Mouse (Mus musculus) kidney, adult 2 months (tissue): ENCODE results near the gene Ttc41. TPM values are rescaled to one million over a fixed set of nuclear protein-coding genes. Genes with fewer than 3 reads are reported as not detected.
"Not testable (repeated sequence)": the region's sequence is repeated elsewhere in the genome, so short reads cannot be mapped to it uniquely, and the experiment has no call there.

Experiments used
- DNase-seq: peaks from one replicate; pipeline ENCODE4 v3.0.0; 2021
- H3K27ac ChIP-seq: fragments of 200-500 bp; 2 replicates; pipeline ENCODE4 v1.5.1; 2012; ENCODE audit warnings: low read depth, low read length, control low read depth, inconsistent platforms; ENCODE audit not compliant: insufficient read depth
- H3K27me3 ChIP-seq: fragments of 200-500 bp; replicated peaks from 2 replicates; pipeline ENCODE4 v1.6.1; 2012; ENCODE audit warnings: mild to moderate bottlenecking, moderate library complexity, low read length, inconsistent platforms; ENCODE audit not compliant: control insufficient read depth, insufficient read depth
- H3K36me3 ChIP-seq: fragments of 200-500 bp; 2 replicates; pipeline ENCODE4 v1.6.1; 2012; ENCODE audit warnings: mild to moderate bottlenecking, moderate library complexity, low read length, inconsistent platforms; ENCODE audit not compliant: control insufficient read depth, insufficient read depth
- H3K4me1 ChIP-seq: fragments of 200-500 bp; 2 replicates; pipeline ENCODE4 v1.6.1; 2011; ENCODE audit warnings: low read length; ENCODE audit not compliant: control insufficient read depth, insufficient read depth
- H3K4me3 ChIP-seq: fragments of 200-500 bp; 2 replicates; pipeline ENCODE4 v1.5.1; 2011; ENCODE audit warnings: mild to moderate bottlenecking, low read depth, low read length, control low read depth; ENCODE audit not compliant: insufficient read depth
- CTCF ChIP-seq: fragments of 200-500 bp; conservative IDR thresholded peaks from 2 replicates; pipeline ENCODE4 v1.5.1; 2011; ENCODE audit warnings: low read depth, mild to moderate bottlenecking, control low read depth, low read length, moderate library complexity, mixed read lengths; ENCODE audit not compliant: insufficient read depth, insufficient read length
- POLR2A ChIP-seq: fragments of 200-500 bp; IDR thresholded peaks from one replicate; pipeline ENCODE4 v1.6.1; 2011; ENCODE audit warnings: low read depth, low read length, control low read depth
- WGBS: fragments of 180-500 bp; shearing (Covaris S2); methylation state at CpG from one replicate; pipeline ENCODE4 v1.1.7; 2018; 5-methylcytosine and 5-hydroxymethylcytosine counted together
- polyA plus RNA-seq: library from polyadenylated mRNA; depleted of rRNA; stranded (reverse); fragments of >200 nt; gene quantifications from 2 replicates; pipeline ENCODE4 v1.2.3, GENCODE M21; 2012; rRNA removed

Ttc41 gene
- 1.7 and 1.8 TPM in 2 replicates for polyA plus RNA-seq

DNA sequence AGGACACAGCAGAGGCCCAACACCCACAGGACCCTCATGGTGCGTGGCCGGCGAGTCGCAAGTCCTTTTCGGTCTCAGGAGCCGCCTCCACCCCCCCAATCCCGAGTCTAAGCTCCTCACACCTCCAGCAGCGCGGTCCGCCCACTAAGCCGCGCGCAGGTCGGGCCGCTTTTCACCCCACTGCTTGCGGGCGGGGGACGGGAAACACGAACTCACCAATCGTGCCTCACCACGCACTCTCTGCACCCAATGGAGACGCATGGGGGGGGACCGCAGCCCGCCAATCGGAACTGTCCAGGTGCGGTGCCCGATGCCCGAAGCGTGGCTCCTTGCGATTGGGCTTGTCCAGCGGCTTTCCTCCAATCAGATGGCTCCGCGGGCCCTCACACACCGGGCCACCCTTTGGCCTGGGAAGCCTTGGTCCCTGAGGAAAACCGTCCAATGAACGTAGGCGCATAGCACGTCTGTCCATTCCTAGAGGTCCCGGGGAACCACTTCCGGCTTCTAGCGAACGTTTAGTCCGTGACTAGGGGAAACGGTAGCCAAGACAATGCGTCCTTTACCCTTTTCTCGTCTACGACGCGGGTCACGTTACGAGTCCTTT is at the start of gene Ttc41, which contains the start of gene Hsp90b1:
Gene Ttc41, plus strand, starts transcription at position 494 of the 604 bp plus-strand sequence.
Gene Hsp90b1, minus strand, starts transcription at position 192 of the 604 bp plus-strand sequence.
- H3K4me1 ChIP-seq, result peaks cover 14% of the 10 kb centered on the region; the same call in 1 of the 2 replicates
- peak within 1 kb of the TSS; percentile 84 for H3K4me3 ChIP-seq
- H3K36me3 ChIP-seq, result peaks cover 12% of the 10 kb centered on the region; the same call in 1 of the 2 replicates
- DNase-seq, result peak; percentile 100
- TF ChIP-seq POLR2A (peak; percentile 93), CTCF (no peak)
- no peaks in the 10 kb centered on the region for H3K27me3 ChIP-seq
- H3K27ac ChIP-seq, result peak within 1 kb of the TSS; percentile 89
- WGBS, result under 1% methylated on average over 51 of the region's 51 CpGs

DNA sequence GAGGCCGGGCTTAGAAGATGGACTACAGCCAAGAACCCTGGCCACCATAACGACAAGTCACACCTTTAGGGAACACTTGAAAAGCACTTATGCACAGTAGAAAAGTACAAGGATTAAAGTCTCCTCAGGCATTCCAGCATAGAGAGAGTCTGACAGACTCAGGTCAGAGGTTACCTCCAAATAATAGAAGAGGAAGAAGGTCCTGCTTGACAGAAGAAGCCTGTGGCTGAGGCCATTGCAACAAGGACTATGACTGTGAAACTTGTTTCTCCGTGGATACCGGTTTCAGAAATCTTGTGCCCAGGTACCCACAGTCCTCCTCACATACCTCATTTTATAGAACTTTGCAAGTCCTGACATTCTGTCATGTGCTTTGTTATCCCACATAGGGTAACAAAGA is 35.1 kb upstream of the Ttc41 start:
- not testable (repeated sequence) for H3K4me3 ChIP-seq, H3K36me3 ChIP-seq, H3K27me3 ChIP-seq, H3K27ac ChIP-seq, H3K4me1 ChIP-seq, DNase-seq
- 78% methylated on average over 4 of the region's 4 CpGs for WGBS

GRCm38 (mm10) chr10:86684797-86685178 is 20.8 kb upstream of the Ttc41 start:
- not testable (repeated sequence) for H3K4me1 ChIP-seq, H3K27ac ChIP-seq, H3K27me3 ChIP-seq, DNase-seq, H3K4me3 ChIP-seq, H3K36me3 ChIP-seq
- WGBS, result 25% methylated on average over 2 of the region's 2 CpGs

DNA sequence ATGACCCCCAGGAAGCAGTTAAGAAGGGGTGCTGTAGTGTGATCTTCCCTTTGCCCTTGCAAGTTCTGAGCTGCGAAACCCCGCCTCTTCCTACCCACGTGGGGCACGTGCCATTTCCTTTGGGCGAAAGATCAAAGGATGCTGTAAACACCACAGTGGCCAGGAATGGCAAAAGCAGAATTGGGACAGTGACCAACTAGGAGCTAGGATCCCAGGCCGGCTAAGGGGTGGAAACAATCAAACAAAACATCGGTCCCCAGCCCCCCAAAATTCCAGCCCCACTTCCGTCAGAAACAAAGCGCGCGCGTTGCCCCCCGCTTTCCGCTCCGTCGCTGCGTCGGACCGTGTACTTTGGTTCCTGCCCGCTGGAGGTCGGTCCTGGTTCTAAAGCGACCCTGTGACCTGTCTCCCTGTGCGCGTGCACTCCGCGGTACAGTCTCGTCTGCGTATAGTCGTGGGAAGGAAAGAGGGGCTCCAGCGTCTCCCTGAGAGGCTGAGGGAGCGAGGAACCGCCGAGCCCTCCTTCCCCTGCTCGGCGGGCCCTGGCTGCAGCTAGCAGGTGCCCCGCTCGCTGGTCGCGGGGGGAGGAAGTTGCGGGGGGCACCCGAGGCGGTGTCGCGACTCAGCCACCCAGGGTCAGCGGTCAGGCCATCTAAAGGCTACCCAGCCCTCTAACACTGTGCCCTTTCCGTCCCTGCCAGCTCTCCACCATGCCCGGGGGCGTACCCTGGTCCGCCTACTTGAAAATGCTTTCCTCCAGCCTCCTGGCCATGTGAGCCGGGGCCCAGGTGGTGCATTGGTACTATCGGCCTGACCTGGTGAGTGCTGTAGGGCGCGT is 20.2 kb upstream of the Ttc41 start:
- not testable (repeated sequence) for H3K27me3 ChIP-seq, H3K4me1 ChIP-seq, H3K36me3 ChIP-seq
- peak overlapping the region; percentile 67 for H3K27ac ChIP-seq
- peak overlapping the region; percentile 85 for H3K4me3 ChIP-seq
- DNase-seq, result peak; percentile 86
- WGBS, result under 1% methylated on average over 51 of the region's 53 CpGs

GRCm38 (mm10) chr10:86686017-86686360 is 19.6 kb upstream of the Ttc41 start:
- DNase-seq, H3K36me3 ChIP-seq, H3K27me3 ChIP-seq, H3K4me1 ChIP-seq: not testable (repeated sequence)
- Histone ChIP-seq H3K4me3 (peak overlapping the region; percentile 85), H3K27ac (peak overlapping the region; percentile 31; the same call in 1 of the 2 replicates)
- WGBS, result 10% methylated on average over 9 of the region's 9 CpGs

GRCm38 (mm10) chr10:86700251-86700650 is 5.4 kb upstream of the Ttc41 start:
- no peak for TF ChIP-seq POLR2A
- no peak for TF ChIP-seq CTCF
- DNase-seq, result no peak
- H3K4me1 ChIP-seq, result peaks cover 14% of the 10 kb centered on the region; the same call in 1 of the 2 replicates
- no peak overlapping the region for H3K4me3 ChIP-seq
- WGBS, result 38% methylated on average over 3 of the region's 3 CpGs
- peaks cover 34% of the 10 kb centered on the region for H3K36me3 ChIP-seq
- H3K27ac ChIP-seq, result no peak overlapping the region
- H3K27me3 ChIP-seq, result no peaks in the 10 kb centered on the region

- Histone ChIP-seq H3K4me3 (no peak overlapping the region), H3K4me1 (peaks cover 14% of the 10 kb centered on the region; the same call in 1 of the 2 replicates), H3K36me3 (peaks cover 29% of the 10 kb centered on the region), H3K27me3 (no peaks in the 10 kb centered on the region), H3K27ac (no peak overlapping the region)
- no peak for DNase-seq
- TF ChIP-seq POLR2A, result no peak
- TF ChIP-seq CTCF, result no peak
- WGBS, result 42% methylated on average over 3 of the region's 3 CpGs
Measured at GRCm38 (mm10) chr10:86700973-86701372, 4.6 kb upstream of the Ttc41 start.
